Mouse (Mus musculus): Measurements from ENCODE around the gene Enc1.

Gene Enc1

DNA sequence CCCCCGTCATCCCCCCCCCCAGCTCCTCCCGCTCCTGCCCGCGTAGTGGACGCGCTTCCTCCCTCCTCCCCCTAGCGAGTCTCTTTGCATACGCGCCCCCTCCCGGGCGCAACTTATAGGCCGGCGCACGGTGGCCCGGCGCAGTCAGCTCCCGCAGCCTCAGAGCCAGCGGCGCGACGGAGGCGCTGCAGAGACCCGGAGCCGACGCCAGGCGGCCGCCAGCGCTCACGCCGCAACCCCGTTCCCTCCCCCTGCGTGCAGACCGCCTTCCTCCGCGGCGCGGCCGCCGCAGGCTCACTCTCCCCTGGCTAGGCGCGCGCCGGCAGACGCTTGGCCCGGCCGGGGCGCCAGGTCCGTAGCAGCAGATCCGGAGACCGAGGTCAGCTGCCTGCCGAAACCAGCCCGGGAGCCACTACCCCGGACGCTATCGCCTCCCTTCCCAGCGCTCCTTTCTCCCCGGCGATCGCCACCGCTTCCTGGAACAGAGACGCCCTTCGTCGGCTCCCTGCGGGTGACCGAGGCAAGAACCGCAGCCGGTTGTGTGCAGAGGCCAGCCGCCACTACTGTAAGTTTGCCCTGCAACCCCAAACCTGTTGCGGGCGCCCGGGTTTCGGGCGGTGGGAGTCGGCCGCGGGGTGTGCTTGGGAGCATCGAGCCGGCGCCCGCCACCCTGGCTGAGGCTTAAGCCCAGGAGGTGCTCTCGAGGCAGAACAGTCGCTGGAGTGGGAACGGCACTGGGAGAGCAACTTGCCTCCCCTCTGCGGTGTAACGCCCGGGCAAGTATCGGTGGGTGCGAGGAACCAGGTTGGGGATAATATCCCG, at the start of gene Enc1:
Gene Enc1 (plus strand): TSS at position 141 of the 822 bp plus-strand sequence.
- peak; percentile 93 for DNase-seq

DNA sequence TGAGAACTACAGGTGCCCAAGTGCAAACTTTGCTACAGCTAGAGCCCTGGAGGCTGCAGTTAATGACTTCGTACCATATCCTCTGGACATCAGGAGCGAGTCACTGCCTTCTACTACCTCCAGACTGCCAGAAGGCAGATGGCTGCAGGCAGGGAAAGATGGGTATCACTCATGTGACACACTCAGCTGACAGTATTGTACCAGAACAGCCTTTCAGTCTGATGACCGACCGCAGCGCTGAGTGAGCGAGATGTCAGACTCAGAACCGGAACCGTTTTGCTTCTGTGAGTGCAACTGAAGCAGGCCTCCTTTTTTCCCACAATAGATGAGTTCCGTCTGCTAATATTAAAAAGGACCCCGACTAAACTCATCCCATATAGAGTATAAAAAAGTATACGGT, 48.3 kb upstream of the Enc1 start:
- no peak for DNase-seq

DNA sequence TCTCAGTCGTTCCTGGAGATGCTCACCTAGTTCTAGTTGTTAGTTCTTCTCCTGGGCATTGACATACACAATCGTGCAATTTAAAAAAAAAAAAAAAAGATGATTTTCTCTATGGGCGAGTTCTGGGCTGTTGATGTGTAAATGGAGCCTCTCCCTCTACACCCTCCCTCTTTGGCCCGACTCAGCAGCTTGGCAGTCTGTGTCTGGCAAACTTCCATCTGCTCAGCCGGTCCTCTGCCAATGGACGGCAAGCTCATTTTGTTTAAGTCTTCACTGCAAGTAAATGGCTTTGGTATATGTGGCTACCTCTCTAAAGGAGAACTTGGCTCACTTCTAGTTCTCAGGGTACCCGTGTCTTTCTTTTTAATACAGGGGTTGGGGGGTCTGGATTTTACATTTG, 47.5 kb upstream of the Enc1 start:
- peak; percentile 62 for DNase-seq

DNA sequence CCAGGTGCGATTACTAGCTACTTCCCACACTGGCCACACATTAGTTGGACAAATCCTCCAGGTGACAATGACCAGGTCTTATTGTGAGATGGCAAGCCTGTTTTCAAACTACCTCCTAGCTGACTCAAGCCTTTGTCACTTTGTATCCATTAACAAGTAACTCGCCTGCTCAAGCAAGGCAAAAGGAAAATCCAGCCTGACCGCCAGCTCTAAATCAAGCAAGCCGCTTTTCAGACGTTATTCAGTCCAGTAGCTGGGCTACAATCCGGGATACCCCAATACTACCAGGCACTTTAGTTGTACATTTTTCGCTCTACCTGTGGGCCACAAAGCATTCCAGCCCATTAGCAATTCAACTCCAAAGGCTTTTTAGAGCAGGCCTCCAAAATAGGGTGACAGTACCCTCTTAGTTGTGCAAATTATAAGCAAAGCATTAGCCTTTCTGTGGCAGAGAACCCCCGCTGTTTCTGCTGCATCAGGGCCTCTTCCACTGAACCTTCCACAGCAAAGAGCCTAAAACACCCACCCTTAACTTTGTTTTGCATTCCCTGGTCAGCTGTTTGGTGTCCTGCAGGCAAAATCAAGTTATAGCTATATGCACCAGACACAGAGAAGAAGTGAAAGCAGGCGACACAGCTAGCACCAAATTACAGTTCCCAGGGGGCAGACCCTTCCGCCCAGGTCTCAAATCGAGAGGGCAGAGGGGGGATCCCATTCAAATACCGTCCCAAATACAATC, 44.5 kb upstream of the Enc1 start:
- DNase-seq = peak; percentile 4

DNA sequence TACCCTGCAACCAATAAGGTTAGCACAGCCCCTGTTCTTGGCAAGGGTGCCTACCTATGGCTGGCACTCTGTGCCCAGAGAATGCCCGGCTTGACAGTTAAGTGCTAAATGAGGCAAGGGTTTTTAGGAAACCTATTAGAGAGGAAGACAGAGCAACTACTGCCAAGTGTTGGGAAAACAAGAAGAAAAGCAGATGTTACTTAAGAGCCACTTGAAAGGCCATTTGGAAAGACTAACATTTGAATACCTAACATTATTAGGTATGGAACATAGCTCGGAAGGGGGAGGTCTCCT, 44.0 kb upstream of the Enc1 start:
- no peak for DNase-seq

DNA sequence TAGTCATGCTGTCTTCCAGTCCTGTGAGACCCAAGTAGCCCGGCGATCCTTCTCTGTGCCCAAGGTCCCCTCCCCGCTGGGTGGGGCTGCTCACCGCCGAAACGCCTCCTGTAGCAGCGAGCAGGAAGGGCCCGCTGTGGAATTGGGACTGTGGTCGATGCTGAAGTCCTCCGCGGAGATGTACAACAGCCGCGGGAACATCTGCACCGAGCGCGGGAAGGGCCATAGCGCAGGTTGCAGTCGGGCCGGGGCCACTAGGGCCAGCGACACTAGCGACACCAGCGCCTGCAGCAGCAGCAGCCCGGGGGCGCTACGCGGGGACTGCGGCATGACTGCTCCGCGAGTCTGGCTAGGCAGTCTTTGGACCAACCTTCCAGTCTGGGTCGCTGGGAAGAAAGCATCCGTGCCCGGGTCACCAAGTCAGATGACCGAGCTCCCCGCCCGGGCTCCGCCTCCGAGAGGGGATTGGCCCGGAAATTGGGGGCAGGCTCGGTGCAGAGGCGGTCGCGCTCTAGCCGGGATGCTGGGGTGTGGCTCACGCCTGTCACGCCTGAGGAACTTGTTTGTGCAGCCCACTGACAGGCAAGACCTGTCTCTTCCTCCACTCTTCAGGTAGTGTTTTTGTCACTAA, 42.9 kb upstream of the Enc1 start, which contains the start of gene Hexb:
Gene Hexb (minus strand): TSS at position 426 of the 631 bp plus-strand sequence.
- DNase-seq = peak; percentile 96

DNA sequence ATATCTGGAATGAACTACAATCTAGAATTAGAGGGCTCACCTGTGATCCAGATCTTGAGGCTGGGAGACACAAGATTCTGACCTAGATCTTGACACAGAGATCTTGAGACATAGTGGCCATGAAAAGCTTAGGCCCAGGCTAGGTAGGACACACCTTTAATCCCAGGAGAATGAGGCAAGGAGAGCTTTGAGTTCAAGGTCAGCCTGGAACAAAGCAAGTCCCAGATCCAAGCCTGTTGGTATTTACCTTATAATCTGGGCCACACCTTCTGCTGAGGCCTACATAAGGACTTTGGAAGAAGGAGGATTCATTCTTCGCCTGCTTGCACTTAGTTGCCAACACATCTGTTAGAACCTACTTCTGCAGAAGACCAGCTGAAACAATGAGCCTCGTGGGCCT, 41.8 kb upstream of the Enc1 start:
- no peak for DNase-seq

DNA sequence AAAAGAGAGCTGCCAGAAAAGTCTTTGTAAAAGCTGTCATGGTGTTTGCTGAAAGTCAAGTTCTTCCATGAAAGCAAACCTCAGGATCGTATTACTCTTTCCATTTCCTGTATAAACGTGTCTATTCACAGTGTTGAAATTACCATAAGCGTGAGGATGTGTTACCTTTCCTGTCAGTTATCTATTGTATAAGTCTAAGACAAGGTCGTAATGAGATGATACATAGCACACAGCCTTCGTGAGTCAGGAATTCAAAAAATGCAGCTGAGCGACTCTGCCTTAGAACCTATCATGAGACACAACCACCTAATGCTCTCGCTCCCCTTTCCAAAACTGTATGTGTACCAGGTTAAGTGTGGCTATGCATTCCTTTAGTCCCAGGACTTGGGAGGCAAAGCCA, 39.8 kb upstream of the Enc1 start:
- no peak for DNase-seq

DNA sequence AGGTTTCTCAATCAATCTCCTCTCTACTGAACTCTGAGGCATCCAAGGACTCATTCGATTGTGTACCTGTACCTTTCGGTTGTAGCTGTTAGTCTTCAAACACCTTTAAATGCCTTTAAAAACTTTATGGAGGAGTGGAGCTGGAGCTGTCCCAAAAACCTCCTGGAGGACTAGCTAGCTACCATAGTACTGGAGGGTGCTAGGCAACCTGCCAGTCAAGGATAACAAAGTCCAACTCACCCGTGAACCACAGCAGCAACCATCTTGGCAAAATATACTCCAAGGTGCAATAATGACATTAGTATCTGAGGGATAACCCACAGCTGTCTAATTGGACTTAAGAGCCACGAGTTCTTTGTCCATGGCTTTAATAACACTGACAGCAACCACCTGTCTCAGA, 39.0 kb upstream of the Enc1 start:
- no peak for DNase-seq

DNA sequence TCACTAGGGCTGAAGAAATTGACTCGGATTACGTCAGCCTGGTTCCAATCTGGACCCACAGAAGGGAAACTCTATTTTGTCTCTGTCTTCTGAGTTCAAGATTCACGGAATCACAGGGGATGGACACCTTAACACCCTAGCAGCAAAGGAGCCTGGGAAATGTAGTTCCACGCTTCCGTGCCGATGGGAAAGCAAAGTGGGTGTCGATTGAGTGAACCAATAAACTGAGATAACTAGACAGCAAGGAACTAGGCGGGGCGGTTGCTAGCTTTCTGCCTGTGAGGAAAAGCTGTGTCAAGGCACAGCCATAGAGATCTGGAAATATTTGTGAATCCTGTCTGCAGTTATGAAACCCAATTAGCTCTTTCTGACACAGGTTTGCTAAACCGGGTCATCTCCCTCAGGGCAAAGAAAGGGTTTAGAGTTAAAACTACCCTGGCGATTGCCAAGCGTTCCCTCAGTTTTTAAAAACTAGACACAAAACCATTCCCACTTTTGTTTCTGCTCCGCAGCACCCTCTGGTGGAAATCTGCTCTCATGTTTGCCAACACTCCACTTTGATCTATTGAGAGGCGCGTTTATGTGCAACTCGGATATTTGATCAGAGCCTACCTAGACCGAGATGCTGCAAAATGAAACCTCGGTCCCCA, 35.7 kb upstream of the Enc1 start:
- peak; percentile 95 for DNase-seq

DNA sequence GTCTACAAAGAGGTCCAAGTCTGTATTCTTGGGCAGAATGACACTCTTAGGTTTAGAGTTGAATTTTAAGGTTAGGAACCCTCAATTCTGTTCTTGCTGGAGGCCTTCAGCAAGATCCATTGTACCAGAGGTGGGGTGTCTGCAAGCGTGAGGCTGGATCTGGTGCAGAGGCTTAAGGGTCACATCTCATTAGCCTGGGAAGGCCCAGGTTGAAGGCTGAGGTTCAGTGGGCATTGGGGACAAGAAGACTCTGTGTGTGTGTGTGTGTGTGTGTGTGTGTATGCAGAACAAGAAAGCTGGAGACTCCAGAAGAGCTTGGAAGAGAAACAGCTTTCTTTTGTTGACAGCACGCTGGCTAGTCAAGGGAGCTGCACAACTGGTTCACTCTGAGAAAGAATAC, 34.9 kb upstream of the Enc1 start:
- DNase-seq = no peak

DNA sequence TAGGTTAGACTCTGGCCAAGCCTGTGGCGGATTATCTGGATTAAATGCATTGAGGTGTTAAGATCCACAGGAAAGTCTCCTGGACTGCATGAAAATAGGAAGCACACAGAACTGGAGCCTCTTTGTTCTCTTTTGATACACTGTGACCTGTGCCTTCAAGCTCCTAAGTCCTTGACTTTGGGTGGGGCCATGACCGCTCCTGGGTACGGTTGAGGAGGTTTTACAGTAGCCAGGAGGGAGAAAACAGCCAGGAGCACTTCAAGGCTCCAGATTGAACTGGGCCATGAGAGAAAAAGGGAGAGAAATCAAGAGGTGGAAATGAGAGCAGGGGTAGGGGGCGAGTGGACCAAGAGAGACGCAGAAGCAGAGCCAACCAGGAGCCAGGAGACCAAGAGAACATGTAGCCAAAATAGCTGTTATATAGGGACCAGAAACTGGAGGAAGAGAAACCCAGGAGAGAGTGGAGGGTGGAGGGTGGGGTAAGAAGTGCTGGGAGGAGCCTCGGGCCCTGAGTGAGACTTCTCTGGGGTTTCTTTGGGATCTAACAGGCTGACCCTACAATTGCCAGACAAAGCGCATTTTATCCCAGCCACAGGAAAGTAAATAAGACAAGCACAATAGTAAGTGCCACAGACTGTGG, 33.3 kb upstream of the Enc1 start:
- no peak for DNase-seq

DNA sequence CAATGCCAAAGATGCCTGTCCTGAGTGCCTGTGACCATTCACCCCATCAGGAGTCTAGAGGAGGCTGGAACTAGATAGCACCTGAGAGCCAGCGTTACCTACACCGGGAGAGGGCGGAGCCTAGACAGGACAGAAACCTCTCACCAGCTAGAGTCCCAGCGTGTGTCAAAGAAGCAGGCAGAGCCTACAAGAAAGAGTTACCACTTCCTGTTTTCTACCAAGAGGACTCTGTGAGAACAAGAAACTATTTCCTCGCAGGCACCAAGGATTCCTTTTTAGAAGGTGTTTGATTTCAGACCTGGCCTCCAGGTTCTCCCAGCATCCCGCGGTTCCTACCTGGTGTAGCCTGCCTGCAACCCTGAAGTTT, 32.8 kb upstream of the Enc1 start:
- peak; percentile 63 for DNase-seq

DNA sequence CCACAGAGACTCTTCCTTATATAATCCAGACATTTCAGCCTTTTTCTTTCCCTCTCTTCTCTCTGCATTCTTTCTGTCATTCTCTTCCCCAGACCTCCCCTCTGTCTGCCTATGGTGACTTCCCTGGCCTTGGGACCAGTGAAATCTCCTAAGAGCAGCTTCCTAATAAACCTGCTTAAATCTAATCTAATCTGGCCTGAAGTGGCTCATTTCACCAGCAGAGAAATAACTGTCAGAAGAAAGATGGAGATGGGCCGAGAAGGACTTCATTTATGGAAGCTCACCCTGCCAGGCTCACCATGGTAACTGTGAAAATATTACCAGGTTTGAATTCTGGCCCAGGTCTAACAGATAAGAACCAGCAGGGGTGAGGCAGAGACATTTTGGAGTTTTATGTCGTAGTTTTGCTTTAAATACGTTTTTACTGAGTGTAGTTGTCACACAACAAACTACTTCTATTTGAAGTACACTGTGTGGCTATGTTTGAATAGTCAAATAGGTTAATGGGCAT, 32.4 kb upstream of the Enc1 start:
- DNase-seq = peak; percentile 10

DNA sequence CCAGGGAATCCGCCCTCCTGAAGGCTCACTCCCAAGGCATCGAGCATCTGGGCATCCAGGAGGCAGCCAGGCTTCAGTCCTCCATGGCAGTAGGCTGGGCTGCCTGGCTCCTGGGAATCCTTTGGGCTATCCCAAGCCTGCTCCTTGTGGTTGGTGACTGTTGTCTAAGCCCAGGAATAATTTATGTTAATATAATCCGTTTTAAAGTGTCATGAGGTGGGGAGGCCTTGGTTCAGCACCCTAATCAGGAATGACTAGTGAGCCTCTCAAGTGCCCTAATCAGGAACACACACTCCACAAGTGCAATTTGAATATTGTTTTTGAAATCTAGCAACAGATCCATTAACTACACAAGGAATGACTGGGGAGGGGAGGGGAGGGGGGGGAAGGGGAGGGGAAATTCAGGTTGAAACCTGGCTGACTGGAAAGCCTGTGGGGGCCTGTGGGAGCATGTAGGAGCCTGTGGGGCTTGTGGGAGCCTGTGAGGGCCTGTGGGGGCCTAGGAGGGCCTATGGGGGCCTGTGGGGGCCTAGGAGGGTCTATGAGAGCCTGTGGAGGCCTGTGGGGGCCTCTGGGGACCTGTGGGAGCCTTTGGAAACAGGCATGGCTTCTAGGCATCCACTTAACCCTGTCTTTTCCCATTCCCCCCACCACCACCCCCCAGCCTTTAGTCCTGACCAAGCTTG, 26.2 kb upstream of the Enc1 start:
- DNase-seq = no peak

DNA sequence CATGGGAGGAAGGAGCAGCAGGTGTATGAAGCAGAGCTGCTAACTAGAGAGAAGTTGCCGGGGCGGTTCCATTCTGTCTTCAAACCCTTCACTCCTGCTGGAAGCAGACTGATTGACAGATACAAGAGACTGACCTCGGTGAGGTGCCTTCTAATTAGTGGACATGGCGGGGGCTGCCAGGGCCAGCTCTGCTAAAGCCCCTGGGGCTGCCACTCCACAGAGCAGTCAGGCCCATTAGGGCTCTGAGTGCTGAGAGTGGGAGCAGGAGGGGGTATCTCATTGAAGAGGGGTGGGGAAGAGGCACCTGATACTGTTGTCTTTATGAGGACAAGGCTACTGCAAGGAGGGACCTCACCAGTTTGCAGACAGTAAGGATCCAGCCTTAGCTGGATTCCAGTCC, 25.3 kb upstream of the Enc1 start:
- no peak for DNase-seq

DNA sequence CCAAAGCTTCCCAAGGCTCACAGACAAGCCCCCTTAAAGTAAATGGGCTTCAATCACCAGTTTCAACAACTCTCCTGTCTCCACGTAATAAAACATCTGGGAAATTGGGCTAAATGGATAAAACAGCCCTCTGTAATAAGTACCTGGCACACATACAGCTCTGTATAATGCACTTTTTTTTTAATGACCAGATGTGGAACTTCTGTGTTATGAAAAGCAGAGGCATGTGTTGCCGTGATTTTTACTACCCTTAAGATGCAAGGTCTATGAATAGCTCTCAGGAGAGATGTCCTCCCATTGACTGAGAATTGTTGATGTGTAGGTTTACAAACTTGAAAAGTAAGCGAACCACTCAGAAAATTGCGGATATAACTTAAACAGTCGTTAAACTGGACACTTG, 24.7 kb upstream of the Enc1 start:
- DNase-seq = no peak

DNA sequence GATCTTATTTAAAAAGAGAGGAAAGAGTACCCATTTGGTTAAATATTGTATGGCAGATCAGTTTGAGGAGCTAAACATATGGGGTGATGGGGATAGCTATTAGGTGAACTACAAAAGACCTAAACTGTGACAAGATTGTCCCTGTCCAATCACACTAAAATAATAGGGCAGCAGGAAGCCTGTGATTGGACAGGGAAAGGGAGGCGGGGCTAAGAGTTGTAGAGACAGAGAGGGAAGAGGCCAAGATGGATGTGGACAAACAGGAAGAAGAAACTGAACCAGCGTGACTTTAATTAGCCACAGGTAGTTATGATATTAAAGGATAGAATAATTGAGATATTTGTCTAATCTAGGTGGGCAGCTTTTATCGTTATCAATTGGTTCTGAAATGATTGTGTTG, 20.9 kb upstream of the Enc1 start:
- no peak for DNase-seq

DNA sequence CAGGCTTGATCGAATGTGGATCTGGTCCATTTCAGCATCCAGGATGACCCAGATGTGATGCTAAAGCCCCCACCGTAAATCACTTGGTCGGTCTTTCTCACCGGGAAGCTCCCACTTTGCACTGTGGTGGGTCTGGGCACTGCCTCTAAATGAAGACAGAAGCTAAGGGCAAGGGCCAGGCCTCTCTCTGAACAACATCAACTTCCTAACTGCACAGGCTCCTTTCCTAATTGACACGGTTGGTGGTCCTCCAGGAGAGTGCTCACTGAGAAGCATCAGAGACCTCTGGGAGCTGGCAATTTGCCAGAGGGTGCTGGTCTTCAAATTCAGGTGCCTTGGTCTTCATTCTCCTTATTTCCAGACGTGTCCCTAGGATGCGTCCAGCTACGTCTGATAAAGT, 17.0 kb upstream of the Enc1 start:
- no peak for DNase-seq

DNA sequence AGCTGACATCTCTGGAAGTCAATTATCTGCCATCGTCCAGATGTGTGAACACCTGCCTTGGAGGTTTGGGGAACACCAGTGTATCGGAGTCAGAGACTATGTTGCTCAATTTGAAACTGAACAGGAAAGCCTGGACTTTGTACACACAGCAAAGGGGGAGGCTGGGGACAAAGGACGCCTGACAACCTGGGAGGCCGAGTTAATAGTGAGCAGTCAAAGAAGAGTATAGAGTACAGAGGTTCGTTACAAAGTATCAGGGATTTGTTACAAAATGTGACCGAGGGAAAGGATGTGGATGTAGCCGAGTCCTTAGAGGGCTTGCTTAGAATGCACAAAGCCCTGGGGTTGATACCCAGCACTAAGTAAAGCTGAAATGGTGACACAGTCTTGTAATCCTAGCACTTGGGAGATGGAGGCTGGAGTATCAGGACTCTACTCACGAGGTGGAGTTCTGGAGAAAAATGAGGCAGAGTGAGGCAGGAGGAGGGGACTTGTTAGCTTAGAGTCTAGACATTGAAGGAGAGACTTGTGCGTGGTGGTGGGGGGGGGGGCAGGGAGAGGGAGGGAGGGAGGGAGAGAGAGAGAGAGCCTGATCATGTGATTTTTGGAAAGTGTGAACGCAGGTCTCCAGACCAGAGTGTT, 16.4 kb upstream of the Enc1 start:
- no peak for DNase-seq

DNA sequence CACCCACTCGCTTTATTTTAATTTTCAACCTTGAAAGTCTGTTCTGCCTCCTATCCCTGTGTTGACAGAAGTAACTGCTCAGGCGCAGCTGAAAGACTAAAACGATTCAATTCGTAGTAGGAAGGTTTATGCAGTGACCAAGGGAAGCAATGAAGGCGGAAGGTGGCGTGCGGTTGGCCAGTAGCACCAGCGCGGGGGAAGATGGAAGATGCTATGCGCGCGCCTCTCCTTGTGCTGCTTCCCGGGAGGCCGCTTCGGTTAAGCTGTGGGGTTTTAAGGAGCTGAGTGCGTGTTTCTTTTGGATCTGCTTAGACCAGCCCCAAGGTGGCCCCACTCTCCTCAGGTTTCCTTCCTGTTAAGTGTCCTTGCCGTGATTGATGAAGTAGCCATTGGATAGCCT, 15.8 kb upstream of the Enc1 start:
- DNase-seq = no peak

DNA sequence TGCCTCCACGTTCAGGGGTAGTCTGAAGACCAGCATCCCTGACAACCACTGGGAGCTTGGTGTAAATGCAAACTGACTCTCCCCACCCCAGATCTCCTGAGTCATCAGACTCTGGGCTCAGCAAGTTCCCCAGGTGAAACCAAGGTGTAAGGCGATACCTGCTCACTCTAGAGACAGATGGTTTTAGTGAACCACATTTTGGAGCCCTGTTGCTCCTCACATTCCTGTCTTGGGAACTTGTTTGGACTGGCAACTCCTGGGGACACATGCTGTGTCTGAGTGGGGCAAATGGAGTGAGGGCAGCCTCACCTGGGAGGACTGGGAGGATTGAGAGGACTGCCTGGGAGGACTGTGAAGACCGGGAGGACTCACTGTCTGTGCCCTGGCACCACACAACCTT, 13.1 kb upstream of the Enc1 start:
- DNase-seq = no peak

Measured in lung, postnatal 36 days (tissue).